Comparison of ENCODE assay signal across 28 mouse cellular contexts in genomic region chr7:76921671-76922070, GRCm38 (mm10).
"Had no signal": no experiment of that assay in that cellular context is flagged by ENCODE, and none has a peak within 500 bp of the region (broad histone marks: within the 10 kb centered on the region; RNA-seq: fewer than 3 reads in every experiment).

No protein-coding gene starts in this region.

- ATAC-seq: forebrain, embryonic 13.5 days; forebrain, embryonic 14.5 days; forebrain, embryonic 15.5 days; forebrain, embryonic 16.5 days; forebrain, postnatal 0 days had no signal

- H3K9ac ChIP-seq: embryonic facial prominence, embryonic 12.5 days; embryonic facial prominence, embryonic 13.5 days; embryonic facial prominence, embryonic 15.5 days; forebrain, embryonic 12.5 days; forebrain, embryonic 13.5 days; forebrain, embryonic 15.5 days; forebrain, postnatal 0 days; heart, embryonic 12.5 days had no signal

- H3K9me3 ChIP-seq: embryonic facial prominence, embryonic 10.5 days; embryonic facial prominence, embryonic 12.5 days; embryonic facial prominence, embryonic 13.5 days; embryonic facial prominence, embryonic 15.5 days; forebrain, embryonic 10.5 days; forebrain, embryonic 12.5 days; forebrain, embryonic 13.5 days; forebrain, embryonic 15.5 days; heart, embryonic 10.5 days; heart, embryonic 12.5 days had no signal

- H3K4me1 ChIP-seq: embryonic facial prominence, embryonic 12.5 days; embryonic facial prominence, embryonic 13.5 days; embryonic facial prominence, embryonic 15.5 days; forebrain, embryonic 12.5 days; forebrain, embryonic 13.5 days; forebrain, embryonic 15.5 days; heart, embryonic 10.5 days; heart, embryonic 12.5 days had no signal

- H3K4me2 ChIP-seq: embryonic facial prominence, embryonic 12.5 days; embryonic facial prominence, embryonic 13.5 days; embryonic facial prominence, embryonic 15.5 days; forebrain, embryonic 12.5 days; forebrain, embryonic 13.5 days; forebrain, embryonic 15.5 days; heart, embryonic 11.5 days; heart, embryonic 12.5 days had no signal

- H3K27me3 ChIP-seq: embryonic facial prominence, embryonic 12.5 days; embryonic facial prominence, embryonic 13.5 days; embryonic facial prominence, embryonic 15.5 days; forebrain, embryonic 12.5 days; forebrain, embryonic 13.5 days; forebrain, embryonic 15.5 days had no signal

- H3K36me3 ChIP-seq: embryonic facial prominence, embryonic 10.5 days; embryonic facial prominence, embryonic 12.5 days; embryonic facial prominence, embryonic 13.5 days; embryonic facial prominence, embryonic 15.5 days; forebrain, embryonic 10.5 days; forebrain, embryonic 12.5 days; forebrain, embryonic 15.5 days; heart, embryonic 10.5 days; heart, embryonic 12.5 days had no signal

- H3K4me3 ChIP-seq: embryonic facial prominence, embryonic 10.5 days; embryonic facial prominence, embryonic 12.5 days; embryonic facial prominence, embryonic 13.5 days; embryonic facial prominence, embryonic 15.5 days; erythroblast, embryonic 14.5 days; forebrain, embryonic 10.5 days; forebrain, embryonic 12.5 days; forebrain, embryonic 13.5 days; forebrain, embryonic 15.5 days; gastrocnemius, adult 2 months; heart, adult 2 months; heart, embryonic 10.5 days; heart, embryonic 12.5 days had no signal

- H3K27ac ChIP-seq: embryonic facial prominence, embryonic 10.5 days; embryonic facial prominence, embryonic 12.5 days; embryonic facial prominence, embryonic 13.5 days; embryonic facial prominence, embryonic 15.5 days; forebrain, embryonic 10.5 days; forebrain, embryonic 12.5 days; forebrain, embryonic 13.5 days; forebrain, embryonic 15.5 days; gastrocnemius, adult 2 months; heart, adult 2 months; heart, embryonic 10.5 days had no signal

- DNase-seq: cerebellum, postnatal 10 days; cerebellum, postnatal 14 days; cerebellum, postnatal 25 days; cerebellum, postnatal 36 days; embryo, embryonic 11 days; forebrain, postnatal 0 days; gastrocnemius, adult 2 months; gastrocnemius, postnatal 10 days; gastrocnemius, postnatal 14 days; gastrocnemius, postnatal 25 days; gastrocnemius, postnatal 36 days; heart, adult 11 months; heart, adult 18-20 months; heart, adult 2 months had no signal
